Mouse (Mus musculus): ENCODE measurements around the gene Rnf149. TPM values are rescaled to one million over a fixed set of nuclear protein-coding genes. Genes with fewer than 3 reads are reported as not detected.
"Not testable (repeated sequence)": the region's sequence is repeated elsewhere in the genome, so short reads cannot be mapped to it uniquely, and the experiment has no call there.

Gene Rnf149
- polyA plus RNA-seq (2015; fragmentation: Nextera tagmentation; extraction: Ambion mirVana) = 22.4 and 25.6 TPM in 2 replicates

GRCm38 (mm10) chr1:39577253-39577705 is at the start of gene Rnf149:
TSS of gene Rnf149 (minus strand) at chr1:39577405.
- Histone ChIP-seq H3K4me3 (peak within 1 kb of the TSS; percentile 94), H3K9me3 (no peaks in the 10 kb centered on the region), H3K36me3 (replicated peaks) (no peaks in the 10 kb centered on the region), H3K4me1 (peaks cover 24% of the 10 kb centered on the region), H3K4me2 (peak within 1 kb of the TSS; percentile 76), H3K27ac (peak within 1 kb of the TSS; percentile 98), H3K27me3 (replicated peaks) (no peaks in the 10 kb centered on the region), H3K9ac (peak within 1 kb of the TSS; percentile 93)
- ATAC-seq (replicated peaks) = peak; percentile 96
- under 1% methylated on average over 49 of the region's 49 CpGs for WGBS

DNA sequence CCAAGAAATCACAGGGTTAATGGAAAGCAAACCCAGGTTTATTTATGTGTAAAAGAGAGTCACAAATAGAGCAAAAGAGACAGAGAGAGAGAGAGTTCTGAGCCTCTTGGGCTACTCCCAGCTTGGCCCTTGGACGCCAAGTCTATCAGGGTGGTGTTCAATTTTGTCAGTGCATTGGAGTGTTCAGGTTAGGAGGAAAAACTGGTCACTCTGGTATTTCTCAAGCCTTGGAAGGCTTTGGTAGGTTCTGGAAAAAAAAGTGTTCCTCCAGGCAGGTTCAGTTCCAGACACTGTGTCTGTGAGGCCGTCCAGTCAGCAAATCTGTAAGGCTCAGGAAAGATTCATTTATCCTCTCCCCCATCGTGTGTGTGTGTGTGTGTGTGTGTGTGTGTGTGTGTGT is 48.3 kb upstream of the Rnf149 start:
- Histone ChIP-seq H3K27ac (no peak overlapping the region), H3K9ac (no peak overlapping the region), H3K36me3 (replicated peaks) (no peaks in the 10 kb centered on the region), H3K4me2 (no peak overlapping the region), H3K27me3 (replicated peaks) (no peaks in the 10 kb centered on the region), H3K4me3 (no peak overlapping the region), H3K4me1 (no peaks in the 10 kb centered on the region), H3K9me3 (no peaks in the 10 kb centered on the region; the same call in 1 of the 2 replicates)
- no peak for ATAC-seq (replicated peaks)
- WGBS = 69% methylated on average over 3 of the region's 3 CpGs

- WGBS = 50% methylated on average over 1 of the region's 1 CpGs
- no peak for ATAC-seq (replicated peaks)
Observed at GRCm38 (mm10) chr1:39623729-39624128, 46.5 kb upstream of the Rnf149 start.

GRCm38 (mm10) chr1:39623106-39623505 is 45.9 kb upstream of the Rnf149 start:
- no peaks in the 10 kb centered on the region for H3K4me1 ChIP-seq
- no peaks in the 10 kb centered on the region for H3K36me3 ChIP-seq (replicated peaks)
- H3K27ac ChIP-seq = no peak overlapping the region
- H3K9ac ChIP-seq = no peak overlapping the region
- H3K4me2 ChIP-seq = no peak overlapping the region
- no peaks in the 10 kb centered on the region for H3K27me3 ChIP-seq (replicated peaks)
- 97% methylated on average over 5 of the region's 5 CpGs for WGBS
- H3K4me3 ChIP-seq = no peak overlapping the region
- no peaks in the 10 kb centered on the region; the same call in 1 of the 2 replicates for H3K9me3 ChIP-seq
- no peak for ATAC-seq (replicated peaks)

More at GRCm38 (mm10) chr1:39623729-39624128, 46.5 kb upstream of the Rnf149 start:
- H3K27me3 ChIP-seq (replicated peaks) = no peaks in the 10 kb centered on the region
- no peaks in the 10 kb centered on the region for H3K4me1 ChIP-seq
- no peak overlapping the region for H3K27ac ChIP-seq
- no peak overlapping the region for H3K9ac ChIP-seq
- no peaks in the 10 kb centered on the region; the same call in 1 of the 2 replicates for H3K9me3 ChIP-seq
- H3K36me3 ChIP-seq (replicated peaks) = no peaks in the 10 kb centered on the region
- H3K4me3 ChIP-seq = no peak overlapping the region
- no peak overlapping the region for H3K4me2 ChIP-seq

DNA sequence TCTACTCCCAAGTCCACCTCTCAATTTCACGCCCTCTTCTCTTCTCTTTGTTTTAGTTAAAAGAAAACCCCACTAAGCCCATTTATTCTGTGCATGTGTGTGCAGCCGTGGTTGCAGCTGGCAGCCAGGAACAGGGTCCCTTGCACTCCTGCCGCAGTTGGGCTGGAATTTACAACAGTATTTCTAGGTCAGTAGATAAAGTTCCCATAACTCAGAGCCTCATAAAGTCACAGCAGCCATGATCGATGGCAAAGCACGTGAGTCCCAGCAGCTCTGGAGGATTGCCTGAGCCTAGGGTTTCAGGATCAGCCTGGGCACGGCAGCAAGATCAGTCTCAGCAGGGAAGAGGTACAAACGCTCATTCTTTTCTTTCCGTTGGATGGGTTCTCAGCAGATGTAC is 41.3 kb upstream of the Rnf149 start:
- Histone ChIP-seq H3K9ac (no peak overlapping the region), H3K36me3 (replicated peaks) (no peaks in the 10 kb centered on the region), H3K4me1 (no peaks in the 10 kb centered on the region), H3K4me3 (no peak overlapping the region), H3K9me3 (no peaks in the 10 kb centered on the region; the same call in 1 of the 2 replicates), H3K27me3 (replicated peaks) (no peaks in the 10 kb centered on the region), H3K27ac (no peak overlapping the region), H3K4me2 (no peak overlapping the region)
- no peak for ATAC-seq (replicated peaks)
- 32% methylated on average over 8 of the region's 8 CpGs for WGBS

GRCm38 (mm10) chr1:39615526-39615925 is 38.3 kb upstream of the Rnf149 start:
- H3K36me3 ChIP-seq (replicated peaks) = no peaks in the 10 kb centered on the region
- no peak overlapping the region for H3K4me3 ChIP-seq
- no peak overlapping the region for H3K27ac ChIP-seq
- H3K9ac ChIP-seq = no peak overlapping the region
- ATAC-seq (replicated peaks) = no peak
- no peaks in the 10 kb centered on the region for H3K9me3 ChIP-seq
- H3K4me1 ChIP-seq = no peaks in the 10 kb centered on the region
- no peaks in the 10 kb centered on the region for H3K27me3 ChIP-seq (replicated peaks)
- H3K4me2 ChIP-seq = no peak overlapping the region
- WGBS = 72% methylated on average over 6 of the region's 6 CpGs

GRCm38 (mm10) chr1:39614462-39615279 is 37.5 kb upstream of the Rnf149 start:
- ATAC-seq (replicated peaks) = peak; percentile 62

GRCm38 (mm10) chr1:39613061-39613460 is 35.9 kb upstream of the Rnf149 start:
- H3K9ac ChIP-seq = no peak overlapping the region
- 88% methylated on average over 3 of the region's 3 CpGs for WGBS
- no peak overlapping the region for H3K4me2 ChIP-seq
- H3K36me3 ChIP-seq (replicated peaks) = no peaks in the 10 kb centered on the region
- no peaks in the 10 kb centered on the region for H3K27me3 ChIP-seq (replicated peaks)
- H3K9me3 ChIP-seq = no peaks in the 10 kb centered on the region
- no peak for ATAC-seq (replicated peaks)
- no peak overlapping the region for H3K4me3 ChIP-seq
- H3K4me1 ChIP-seq = no peaks in the 10 kb centered on the region
- no peak overlapping the region for H3K27ac ChIP-seq

More at GRCm38 (mm10) chr1:39614462-39615279, 37.5 kb upstream of the Rnf149 start:
- no peaks in the 10 kb centered on the region for H3K4me1 ChIP-seq
- H3K4me2 ChIP-seq = no peak overlapping the region
- WGBS = 29% methylated on average over 11 of the region's 11 CpGs
- H3K9me3 ChIP-seq = no peaks in the 10 kb centered on the region
- no peak overlapping the region for H3K4me3 ChIP-seq
- H3K27ac ChIP-seq = no peak overlapping the region
- H3K36me3 ChIP-seq (replicated peaks) = no peaks in the 10 kb centered on the region
- no peaks in the 10 kb centered on the region for H3K27me3 ChIP-seq (replicated peaks)
- H3K9ac ChIP-seq = no peak overlapping the region

DNA sequence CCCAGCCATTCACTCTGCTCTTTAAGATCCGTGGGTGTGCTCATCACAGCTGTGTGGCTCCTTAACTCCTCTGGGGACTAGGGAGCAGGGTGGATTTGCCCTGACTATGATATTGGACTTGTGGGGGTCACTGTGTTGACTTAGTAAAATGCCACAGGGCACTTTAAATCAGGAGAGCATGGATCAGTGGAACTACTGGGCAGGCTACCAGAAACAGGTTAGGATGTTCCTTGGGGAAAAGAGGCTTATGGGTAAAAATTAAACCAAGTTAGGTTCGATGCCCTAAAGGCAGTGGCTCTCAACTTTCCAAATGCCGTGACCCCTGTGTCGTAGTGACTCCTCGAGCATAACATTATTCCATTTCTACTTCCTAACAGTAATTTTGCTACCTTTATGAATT is 35.3 kb upstream of the Rnf149 start:
- WGBS = 86% methylated on average over 5 of the region's 5 CpGs
- no peaks in the 10 kb centered on the region for H3K36me3 ChIP-seq (replicated peaks)
- no peaks in the 10 kb centered on the region for H3K4me1 ChIP-seq
- H3K4me3 ChIP-seq = no peak overlapping the region
- ATAC-seq (replicated peaks) = no peak
- H3K4me2 ChIP-seq = no peak overlapping the region
- H3K9ac ChIP-seq = no peak overlapping the region
- no peak overlapping the region for H3K27ac ChIP-seq
- H3K27me3 ChIP-seq (replicated peaks) = no peaks in the 10 kb centered on the region
- H3K9me3 ChIP-seq = no peaks in the 10 kb centered on the region

DNA sequence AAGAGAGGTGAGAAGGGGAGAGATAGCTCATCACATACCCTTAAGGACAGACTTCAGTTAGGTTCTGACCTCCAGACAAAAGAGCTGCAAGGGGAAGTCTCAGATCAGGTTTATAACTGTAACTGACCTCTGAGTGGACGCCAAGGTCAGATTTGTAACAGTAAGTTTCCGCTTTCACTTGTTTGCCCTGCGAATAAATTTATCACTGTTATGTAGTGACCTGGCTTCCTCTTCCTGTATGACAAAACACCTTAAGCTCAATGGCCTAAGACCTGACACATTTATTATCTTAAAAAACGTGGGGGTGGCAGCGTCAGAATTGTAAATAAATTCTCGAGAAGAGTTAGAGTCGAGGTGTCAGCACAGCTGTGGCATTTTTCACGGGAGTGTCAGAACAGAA is 31.3 kb upstream of the Rnf149 start:
- Histone ChIP-seq H3K4me1 (peaks cover 2% of the 10 kb centered on the region; the same call in 1 of the 2 replicates), H3K4me2 (no peak overlapping the region), H3K9ac (no peak overlapping the region), H3K9me3 (no peaks in the 10 kb centered on the region), H3K27ac (no peak overlapping the region), H3K36me3 (replicated peaks) (no peaks in the 10 kb centered on the region), H3K27me3 (replicated peaks) (no peaks in the 10 kb centered on the region), H3K4me3 (no peak overlapping the region)
- ATAC-seq (replicated peaks) = no peak
- 83% methylated on average over 8 of the region's 8 CpGs for WGBS

- no peak overlapping the region for H3K4me2 ChIP-seq
- no peak overlapping the region for H3K27ac ChIP-seq
- H3K9me3 ChIP-seq = no peaks in the 10 kb centered on the region
- peaks cover 2% of the 10 kb centered on the region; the same call in 1 of the 2 replicates for H3K4me1 ChIP-seq
- no peak overlapping the region for H3K4me3 ChIP-seq
- no peak overlapping the region for H3K9ac ChIP-seq
- H3K36me3 ChIP-seq (replicated peaks) = no peaks in the 10 kb centered on the region
- no peaks in the 10 kb centered on the region for H3K27me3 ChIP-seq (replicated peaks)
- ATAC-seq (replicated peaks) = no peak
- WGBS = 96% methylated on average over 3 of the region's 3 CpGs
Observed at GRCm38 (mm10) chr1:39602477-39602876, 25.3 kb upstream of the Rnf149 start.

GRCm38 (mm10) chr1:39598726-39599125 is 21.5 kb upstream of the Rnf149 start:
- Histone ChIP-seq H3K9ac (no peak overlapping the region), H3K36me3 (replicated peaks) (no peaks in the 10 kb centered on the region), H3K4me3 (no peak overlapping the region), H3K4me2 (no peak overlapping the region), H3K27me3 (replicated peaks) (no peaks in the 10 kb centered on the region), H3K4me1 (no peaks in the 10 kb centered on the region), H3K9me3 (no peaks in the 10 kb centered on the region), H3K27ac (no peak overlapping the region)
- ATAC-seq (replicated peaks) = no peak
- 57% methylated on average over 11 of the region's 11 CpGs for WGBS

DNA sequence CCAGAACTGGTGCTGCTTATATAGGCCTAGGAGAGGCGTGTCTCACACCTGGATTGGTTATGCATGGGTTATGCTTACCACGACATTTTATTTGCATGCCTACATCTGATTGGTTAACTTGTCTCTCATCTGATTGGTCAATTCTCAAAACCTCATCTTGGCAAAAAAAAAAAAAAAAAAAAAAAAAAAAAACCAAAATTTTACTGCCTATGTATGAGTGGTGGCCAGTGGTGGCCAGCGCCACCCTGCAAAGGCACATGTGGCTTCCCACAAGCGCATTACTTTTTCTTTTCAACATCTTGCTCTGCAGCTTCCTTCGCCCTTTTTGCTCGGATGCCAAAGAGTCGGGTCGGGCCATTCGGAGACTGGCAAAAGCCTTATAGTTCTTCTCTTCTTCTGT is 19.9 kb upstream of the Rnf149 start:
- H3K4me1 ChIP-seq; H3K27ac ChIP-seq; H3K4me3 ChIP-seq; H3K27me3 ChIP-seq (replicated peaks); H3K9ac ChIP-seq; H3K9me3 ChIP-seq; ATAC-seq (replicated peaks); H3K4me2 ChIP-seq; H3K36me3 ChIP-seq (replicated peaks): not testable (repeated sequence)
- WGBS = 95% methylated on average over 9 of the region's 9 CpGs
